Mouse (Mus musculus) kidney, postnatal 36 days (tissue): ENCODE measurements around the gene Cnn2.

Experiments
- DNase-seq, 2 experiments: peaks; one replicate each; pipeline ENCODE4 v3.0.0; 2021 to 2022; ENCODE audit warnings: mixed read lengths in 2 of 2

Gene Cnn2

GRCm38 (mm10) chr10:79991548-79991947 lies 3.2 kb downstream of the Cnn2 start:
- no peak for DNase-seq

- DNase-seq, result peak in 1 of 2 experiments; percentile 71
These were observed 6.2 kb downstream of the Cnn2 start for GRCm38 (mm10) chr10:79994397-79995115.

GRCm38 (mm10) chr10:79995636-79996035 lies 7.3 kb downstream of the Cnn2 start:
- no peak for DNase-seq

- peak; percentile 97 to 99 for DNase-seq
These were observed 8.1 kb downstream of the Cnn2 start, which contains the start of gene Abca7 for GRCm38 (mm10) chr10:79996272-79997033. Gene Abca7, plus strand, starts transcription at chr10:79996494.

- DNase-seq, result peak in 1 of 2 experiments; percentile 75
These were observed 8.8 kb downstream of the Cnn2 start for GRCm38 (mm10) chr10:79997034-79997760.

GRCm38 (mm10) chr10:79997819-79998218 lies 9.4 kb downstream of the Cnn2 start:
- no peak for DNase-seq

GRCm38 (mm10) chr10:80001945-80002344 lies 13.6 kb downstream of the Cnn2 start:
- DNase-seq, result no peak

- DNase-seq, result no peak
These were observed 14.4 kb downstream of the Cnn2 start for GRCm38 (mm10) chr10:80002829-80003228.

- peak in 1 of 2 experiments; percentile 65 for DNase-seq
These were observed 15.2 kb downstream of the Cnn2 start for GRCm38 (mm10) chr10:80003374-80004232.

- DNase-seq, result no peak
These were observed 15.9 kb downstream of the Cnn2 start for GRCm38 (mm10) chr10:80004233-80004705.

- DNase-seq, result no peak
These were observed 23.4 kb downstream of the Cnn2 start for GRCm38 (mm10) chr10:80011740-80012139.

GRCm38 (mm10) chr10:80013609-80014008 lies 25.2 kb downstream of the Cnn2 start:
- DNase-seq, result no peak

- DNase-seq, result peak in 1 of 2 experiments; percentile 47
These were observed 26.3 kb downstream of the Cnn2 start for GRCm38 (mm10) chr10:80014484-80015290.

GRCm38 (mm10) chr10:80015583-80015982 lies 27.2 kb downstream of the Cnn2 start:
- no peak for DNase-seq

GRCm38 (mm10) chr10:80016511-80016910 lies 28.1 kb downstream of the Cnn2 start, which contains the start of gene Arhgap45:
Gene Arhgap45, plus strand, starts transcription at chr10:80016653.
- DNase-seq, result no peak

- DNase-seq, result no peak
These were observed 28.5 kb downstream of the Cnn2 start for GRCm38 (mm10) chr10:80016931-80017330.

GRCm38 (mm10) chr10:80017361-80017760 lies 29.0 kb downstream of the Cnn2 start:
- peak in 1 of 2 experiments; percentile 49 for DNase-seq

GRCm38 (mm10) chr10:80017771-80018170 lies 29.4 kb downstream of the Cnn2 start:
- no peak for DNase-seq

GRCm38 (mm10) chr10:80018739-80019297 lies 30.4 kb downstream of the Cnn2 start:
- DNase-seq, result peak; percentile 40 to 48

- DNase-seq, result no peak
These were observed 31.2 kb downstream of the Cnn2 start for GRCm38 (mm10) chr10:80019471-80020131.
